Mouse (Mus musculus) small intestine, adult 2 months (tissue): ENCODE results near the gene Grb2.

Experiments
- CTCF ChIP-seq: fragments of 200-500 bp; IDR thresholded peaks from 2 replicates; pipeline ENCODE4 v1.5.1; 2012; ENCODE audit warnings: low read depth, mild to moderate bottlenecking, control low read depth, inconsistent platforms, low read length, moderate library complexity, mixed read lengths; ENCODE audit not compliant: insufficient replicate concordance, insufficient read length; ENCODE audit errors: extremely low read depth
- POLR2A ChIP-seq: fragments of 200-500 bp; IDR thresholded peaks from 2 replicates; pipeline ENCODE4 v1.6.1; 2012; ENCODE audit warnings: low read depth, mild to moderate bottlenecking, control low read depth, inconsistent platforms, low read length, moderate library complexity

- TF ChIP-seq CTCF (no peak), POLR2A (no peak)
These were observed 2.7 kb upstream of the Grb2 start for GRCm38 (mm10) chr11:115711133-115711532.
